Mouse (Mus musculus): ENCODE results near the gene Slpi.

DNA sequence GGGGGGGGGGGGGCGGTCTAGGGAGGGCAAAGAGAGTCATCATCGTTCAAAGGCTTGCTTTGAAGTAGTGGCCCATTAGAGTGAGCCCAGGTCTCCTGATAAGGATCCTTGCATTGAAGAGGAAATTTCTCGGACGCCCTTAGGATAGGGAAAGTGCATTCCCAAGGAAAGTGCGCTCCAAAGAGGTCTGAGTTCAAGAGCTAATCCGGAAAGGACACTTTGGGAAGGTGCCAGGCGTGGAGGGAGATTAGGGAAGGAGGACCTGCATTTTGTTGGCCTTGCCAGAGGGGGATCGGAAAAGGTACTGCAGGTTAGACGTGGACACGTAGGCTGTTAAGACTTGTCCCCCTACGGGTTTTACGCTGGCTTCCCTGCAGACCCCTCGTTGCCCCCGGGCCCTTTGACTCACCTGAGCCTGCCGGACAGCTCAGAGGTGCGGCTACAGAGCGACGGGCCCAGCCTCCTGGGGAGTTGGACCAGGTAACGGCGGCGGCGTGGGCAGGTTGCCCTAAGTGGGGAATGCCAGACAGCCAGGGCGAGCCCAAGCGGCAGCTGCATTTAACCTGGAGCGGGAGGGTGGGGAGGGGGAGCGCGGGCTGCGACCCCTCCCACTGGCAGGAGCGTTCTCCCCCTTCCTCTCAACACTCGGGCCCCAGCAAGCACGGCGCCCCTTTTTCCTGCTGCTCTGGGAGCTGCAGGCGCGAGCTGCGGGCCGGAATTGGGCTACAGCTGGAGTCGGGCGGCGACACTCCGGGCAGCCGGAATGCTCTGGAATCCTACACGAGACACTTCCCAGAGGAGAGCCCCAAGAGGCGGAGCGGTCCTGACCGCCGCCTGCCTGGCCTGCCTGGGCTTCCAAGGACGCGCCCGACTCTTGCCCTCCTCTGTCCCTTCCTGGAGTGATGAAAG lies 15.4 kb upstream of the Slpi start:
- TF ChIP-seq POLR2A (IDR thresholded peaks at IDR 0.05; ENCODE audit: insufficient read depth, low read length) (no peak), CTCF (IDR thresholded peaks at IDR 0.05; ENCODE audit: low read depth, low read length) (no peak)
